Mouse (Mus musculus): ENCODE results near the gene Pebp1.
"Not testable (repeated sequence)": the region's sequence is repeated elsewhere in the genome, so short reads cannot be mapped to it uniquely, and the experiment has no call there.

Gene Pebp1

DNA sequence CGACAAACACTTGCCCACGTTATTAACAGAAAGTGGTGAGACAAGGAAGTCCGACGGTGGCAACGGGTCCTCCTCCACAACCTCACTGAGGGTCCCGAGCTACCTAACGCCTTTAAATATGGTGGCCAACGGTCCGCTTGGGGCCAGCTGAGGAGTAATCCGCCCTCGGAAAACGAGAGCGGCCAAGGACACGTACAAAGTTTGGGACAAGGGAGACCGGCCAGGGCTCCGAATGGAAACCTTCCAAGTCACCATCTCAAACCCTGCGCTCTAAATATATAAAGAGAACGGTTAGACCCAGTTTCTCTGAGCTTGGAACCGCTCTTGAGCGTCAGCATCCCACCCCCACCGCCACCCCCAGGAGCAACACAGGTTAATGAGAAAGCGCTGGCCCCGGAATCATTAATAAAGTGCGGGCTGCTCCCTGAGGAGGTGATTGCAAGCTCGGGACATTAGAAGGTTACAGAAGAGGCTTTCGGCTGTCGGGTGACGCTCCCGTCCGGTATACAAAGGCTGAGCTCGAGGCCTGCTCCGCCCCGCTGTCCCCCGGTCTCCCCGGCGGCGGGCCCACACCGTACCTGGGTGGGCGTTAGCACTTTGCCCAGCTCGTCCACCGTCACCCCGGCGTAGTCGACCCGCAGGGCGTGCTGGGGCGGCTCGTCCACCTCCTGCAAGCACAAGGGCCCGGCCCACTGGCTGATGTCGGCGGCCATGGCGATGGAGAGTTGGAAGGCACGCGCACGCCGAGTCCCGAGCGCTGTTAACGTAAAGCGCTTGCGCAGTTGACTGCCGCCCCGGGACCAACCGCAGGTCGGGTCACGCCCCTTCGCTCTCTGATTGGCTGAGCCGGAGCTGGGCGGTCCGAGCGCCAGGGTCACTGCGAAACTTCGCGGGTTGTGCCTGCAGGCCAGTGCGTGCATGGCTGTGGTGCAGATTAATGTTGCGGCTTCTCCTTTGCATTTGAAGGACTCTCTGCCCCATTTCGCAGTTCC is at the start of gene Pebp1:
Gene Pebp1 (minus strand): TSS at position 795 of the 992 bp plus-strand sequence.
- peak; percentile 98 for DNase-seq (ENCODE audit: low spot score)

- no peak for DNase-seq (ENCODE audit: low spot score)
Observed at GRCm38 (mm10) chr5:117330457-117330856, 43.0 kb upstream of the Pebp1 start.

- DNase-seq (ENCODE audit: low spot score), result no peak
Observed at GRCm38 (mm10) chr5:117326408-117326807, 39.0 kb upstream of the Pebp1 start.

DNA sequence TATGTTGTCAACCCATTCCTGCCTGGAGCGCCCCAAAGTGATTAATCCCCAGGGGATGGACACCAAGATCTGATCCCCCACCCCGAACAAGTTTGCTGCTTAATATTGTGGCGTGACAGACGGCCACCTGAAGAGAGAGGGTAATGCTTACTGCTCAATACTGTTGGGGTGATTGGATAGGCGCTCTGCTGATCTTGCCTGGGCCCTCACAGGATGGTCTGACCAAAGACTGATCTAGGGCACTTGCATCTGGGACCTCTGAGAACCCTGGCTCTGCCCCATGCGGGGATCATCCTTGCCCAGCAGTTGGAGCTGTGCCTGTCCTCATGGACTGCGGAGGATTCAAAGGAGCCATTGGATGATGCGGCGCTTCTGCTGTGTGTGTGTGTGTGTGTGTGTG is 36.3 kb upstream of the Pebp1 start:
- no peak for DNase-seq (ENCODE audit: low spot score)

DNA sequence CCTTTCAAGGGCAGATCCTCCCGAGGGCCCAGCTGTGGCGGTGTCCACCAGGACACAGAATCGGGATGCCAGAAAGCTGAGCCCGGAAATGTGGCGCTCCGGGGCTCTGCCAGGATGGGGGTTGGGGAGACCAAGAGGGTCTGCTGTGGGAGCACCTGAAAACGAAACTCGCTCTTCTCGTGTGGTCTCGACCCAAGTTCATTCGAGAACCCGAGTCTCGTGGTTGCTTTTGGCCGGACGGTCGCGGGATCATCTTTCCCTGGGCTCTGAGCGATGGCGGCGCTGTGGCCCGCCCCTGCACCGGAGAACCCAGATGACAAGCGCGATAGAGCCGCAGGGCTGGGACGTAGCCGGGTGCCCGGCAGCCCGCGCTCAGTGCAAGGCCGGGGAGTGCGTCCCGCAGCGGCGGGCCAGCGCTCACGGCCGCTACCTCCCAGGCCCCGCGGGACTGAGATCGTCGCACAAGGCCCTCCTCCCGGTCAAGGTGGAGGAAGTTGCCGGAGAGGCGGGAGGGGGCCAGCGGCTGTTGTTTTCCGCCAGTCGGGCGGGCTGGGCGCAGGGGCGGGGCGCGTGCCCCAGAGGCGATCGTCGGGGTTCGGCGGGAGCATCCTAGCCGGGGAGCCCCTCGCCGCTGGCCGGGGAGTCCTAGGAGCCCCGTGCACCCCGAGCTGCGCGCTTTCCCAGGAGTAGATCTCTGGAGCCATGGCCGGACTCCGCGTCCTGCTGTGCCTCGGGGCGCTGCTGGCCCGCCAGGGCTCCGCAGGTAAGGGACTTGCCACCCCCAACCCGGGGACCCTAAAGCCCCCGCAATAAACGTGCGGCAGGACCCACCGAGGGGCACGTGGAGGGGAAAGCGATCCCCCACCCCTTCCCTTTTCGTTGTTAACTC is 31.6 kb upstream of the Pebp1 start, which contains the start of gene Vsig10:
Gene Vsig10 (plus strand): TSS at position 343 of the 889 bp plus-strand sequence.
- peak; percentile 70 for DNase-seq (ENCODE audit: low spot score)

- DNase-seq (ENCODE audit: low spot score), result peak; percentile 17
Observed at GRCm38 (mm10) chr5:117314587-117315428, 27.4 kb upstream of the Pebp1 start.

- DNase-seq (ENCODE audit: low spot score), result no peak
Observed at GRCm38 (mm10) chr5:117313909-117314308, 26.5 kb upstream of the Pebp1 start.

GRCm38 (mm10) chr5:117313420-117313819 is 26.0 kb upstream of the Pebp1 start:
- DNase-seq (ENCODE audit: low spot score), result peak; percentile 49

- peak; percentile 79 for DNase-seq (ENCODE audit: low spot score)
Observed at GRCm38 (mm10) chr5:117307699-117308098, 20.3 kb upstream of the Pebp1 start.

DNA sequence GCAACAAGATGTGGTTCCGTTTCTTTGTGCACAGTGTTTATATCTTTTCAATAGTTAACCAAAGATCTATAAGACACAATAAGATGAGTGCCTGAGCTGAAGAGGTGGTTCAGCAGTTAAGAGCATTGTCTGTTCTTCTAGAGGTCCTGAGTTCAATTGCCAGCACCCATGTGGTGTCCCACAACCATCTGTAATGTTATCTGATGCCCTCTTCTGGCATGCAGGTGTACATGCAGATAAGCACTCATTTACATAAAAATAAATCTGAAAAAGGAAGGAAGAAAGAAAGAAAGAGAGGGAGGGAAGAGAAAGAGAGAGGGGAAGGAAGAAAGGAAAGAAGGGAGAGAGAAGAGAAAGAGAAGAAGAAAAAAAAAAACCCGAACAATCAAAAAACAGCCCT is 19.4 kb upstream of the Pebp1 start:
- no peak for DNase-seq (ENCODE audit: low spot score)

- no peak for DNase-seq (ENCODE audit: low spot score)
Observed at GRCm38 (mm10) chr5:117305754-117306153, 18.3 kb upstream of the Pebp1 start.

GRCm38 (mm10) chr5:117304947-117305346 is 17.5 kb upstream of the Pebp1 start:
- DNase-seq (ENCODE audit: low spot score), result peak; percentile 75

GRCm38 (mm10) chr5:117303691-117304579 is 16.5 kb upstream of the Pebp1 start:
- DNase-seq (ENCODE audit: low spot score), result no peak

DNA sequence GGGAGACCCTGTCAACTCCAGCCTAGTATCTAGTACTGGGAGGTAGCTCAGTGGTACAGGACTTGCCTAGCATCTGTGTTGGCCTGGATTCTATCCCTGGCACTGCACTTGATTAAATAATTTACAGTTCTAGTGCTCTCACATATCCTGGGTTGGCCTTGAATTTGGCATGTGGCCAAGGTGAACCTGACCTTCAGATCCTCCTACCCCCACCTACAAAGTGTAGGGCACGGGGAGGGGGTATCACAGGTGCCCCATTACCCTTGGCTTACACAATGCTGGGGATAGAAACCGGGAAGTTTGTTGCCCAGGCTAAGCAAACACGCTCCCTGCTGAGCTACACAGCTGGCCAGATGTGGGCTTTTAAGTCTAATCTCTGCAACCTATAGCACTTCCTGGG is 15.5 kb upstream of the Pebp1 start:
- no peak for DNase-seq (ENCODE audit: low spot score)

DNA sequence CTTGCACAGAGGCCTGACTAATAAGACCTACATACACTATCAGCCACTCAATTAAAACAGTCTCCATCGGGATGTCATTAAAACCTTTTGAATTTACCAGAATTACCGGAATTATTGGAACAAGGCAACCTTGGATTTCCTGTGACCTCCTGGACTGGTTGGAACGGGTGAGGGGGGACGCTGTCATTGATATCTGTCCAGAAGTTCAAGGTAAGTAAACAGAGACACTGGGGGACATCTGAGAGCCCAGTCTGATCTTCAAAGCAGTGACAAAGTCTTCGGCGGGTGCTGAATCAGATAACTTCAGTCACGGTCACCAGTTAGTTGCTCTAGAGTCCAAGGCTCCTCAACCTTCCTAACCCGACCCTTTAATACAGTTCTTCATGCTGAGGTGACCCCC is 7.6 kb upstream of the Pebp1 start:
- DNase-seq (ENCODE audit: low spot score), result no peak

- not testable (repeated sequence) for DNase-seq (ENCODE audit: low spot score)
Observed at GRCm38 (mm10) chr5:117293776-117294175, 6.4 kb upstream of the Pebp1 start.

DNA sequence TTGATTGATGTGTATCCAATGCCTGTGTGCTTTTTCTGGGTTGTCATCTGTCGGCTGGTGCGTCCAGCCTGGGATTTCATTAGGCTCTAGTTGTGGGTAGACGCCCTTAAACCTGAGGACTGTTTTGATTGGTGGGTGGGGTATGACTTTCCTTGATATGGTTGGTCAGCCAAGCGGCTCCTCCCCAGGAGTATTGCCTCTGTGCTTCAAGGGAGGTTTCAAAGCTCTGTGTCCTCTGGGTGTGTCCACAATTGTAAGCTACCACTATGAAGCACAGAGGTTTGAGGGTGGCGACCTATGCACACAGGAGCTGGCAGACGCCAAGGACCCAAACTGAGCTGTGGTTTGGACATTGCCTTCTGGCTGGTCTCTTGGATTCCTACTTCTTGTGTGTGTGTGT is 5.1 kb upstream of the Pebp1 start:
- DNase-seq (ENCODE audit: low spot score), result no peak

- DNase-seq (ENCODE audit: low spot score), result no peak
Observed at GRCm38 (mm10) chr5:117291312-117291711, 3.9 kb upstream of the Pebp1 start.

DNA sequence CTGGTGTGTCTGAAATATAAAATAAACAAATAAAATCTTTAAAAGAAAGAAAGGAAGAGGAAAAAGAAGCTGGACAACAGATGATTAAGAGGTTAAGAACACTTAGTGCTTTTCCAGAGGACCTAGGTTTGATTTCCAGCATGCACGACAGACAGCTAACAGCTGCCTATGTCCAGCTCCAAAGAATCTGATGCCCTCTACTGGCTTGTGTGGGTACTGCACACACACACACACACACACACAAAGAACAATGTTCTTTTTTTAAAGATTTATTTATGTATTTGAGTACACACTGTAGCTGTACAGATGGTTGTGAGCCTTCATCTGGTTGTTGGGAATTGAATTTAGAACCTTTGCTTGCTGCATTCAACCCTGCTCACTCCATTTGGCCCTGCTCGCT is 2.7 kb upstream of the Pebp1 start:
- DNase-seq (ENCODE audit: low spot score), result no peak

- DNase-seq (ENCODE audit: low spot score), result no peak
Observed at GRCm38 (mm10) chr5:117289646-117290045, 2.2 kb upstream of the Pebp1 start.

DNA sequence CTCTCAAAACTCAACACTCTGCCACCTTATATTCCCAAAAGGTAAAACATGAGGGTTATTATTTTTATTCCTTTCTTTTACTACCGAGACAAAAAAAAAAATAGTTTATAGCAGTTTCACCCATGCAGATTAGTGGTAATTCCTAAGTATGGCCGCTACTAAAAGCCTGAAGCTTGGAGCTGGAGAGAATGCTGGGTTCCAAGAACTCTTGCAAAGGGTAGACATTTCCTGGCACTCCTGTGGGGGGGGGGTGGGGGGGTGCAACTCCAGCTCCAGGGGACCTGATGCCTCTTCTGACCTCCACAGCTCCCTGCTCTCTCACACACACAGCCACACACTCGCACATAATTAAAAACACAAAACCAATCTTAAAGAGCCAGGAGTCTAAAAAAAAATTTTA is 1.1 kb downstream of the Pebp1 start:
- DNase-seq (ENCODE audit: low spot score), result no peak

All from retina, embryonic 14.5 days (tissue).